Mouse (Mus musculus) liver, adult 2 months (tissue): ENCODE results near the gene Gm28042. TPM values are rescaled to one million over a fixed set of nuclear protein-coding genes. Genes with fewer than 3 reads are reported as not detected.

Source experiments
- DNase-seq: peaks from one replicate; pipeline ENCODE4 v3.0.0-alpha.2; 2011; ENCODE audit warnings: low read depth, low spot score; ENCODE audit errors: extremely low read depth
- H3K27ac ChIP-seq: fragments of 200-500 bp; replicated peaks from 2 replicates; pipeline ENCODE4 v1.5.1; 2012; ENCODE audit warnings: low read depth, mild to moderate bottlenecking, control low read depth, inconsistent platforms, low read length; ENCODE audit not compliant: insufficient read depth
- H3K27me3 ChIP-seq: fragments of 200-500 bp; 2 replicates; pipeline ENCODE4 v1.6.1; 2012; ENCODE audit warnings: mild to moderate bottlenecking, moderate library complexity, low read length, inconsistent platforms; ENCODE audit not compliant: control insufficient read depth, insufficient read depth
- H3K36me3 ChIP-seq: fragments of 200-500 bp; 2 replicates; pipeline ENCODE4 v1.6.1; 2012; ENCODE audit warnings: low read length, inconsistent platforms; ENCODE audit not compliant: control insufficient read depth, insufficient read depth
- H3K4me1 ChIP-seq: fragments of 200-500 bp; 2 replicates; pipeline ENCODE4 v1.6.1; 2011; ENCODE audit warnings: low read length; ENCODE audit not compliant: control insufficient read depth, insufficient read depth
- H3K4me3 ChIP-seq: fragments of 200-500 bp; 2 replicates; pipeline ENCODE4 v1.5.1; 2011; ENCODE audit warnings: low read depth, mild to moderate bottlenecking, control low read depth, low read length, moderate library complexity; ENCODE audit not compliant: insufficient read depth
- H3K79me2 ChIP-seq: fragments of 200-500 bp; 2 replicates; pipeline ENCODE4 v1.6.1; 2012; ENCODE audit warnings: inconsistent platforms, mild to moderate bottlenecking, low read length, moderate library complexity; ENCODE audit not compliant: control insufficient read depth, insufficient read depth
- H3K9ac ChIP-seq: fragments of 200-500 bp; 2 replicates; pipeline ENCODE4 v1.6.1; 2012; ENCODE audit warnings: low read depth, mild to moderate bottlenecking, control low read depth, inconsistent platforms, low read length
- CTCF ChIP-seq: fragments of 200-500 bp; IDR thresholded peaks from 2 replicates; pipeline ENCODE4 v1.5.1; 2011; ENCODE audit warnings: low read depth, low read length, control low read depth
- POLR2A ChIP-seq: fragments of 200-500 bp; IDR thresholded peaks from 2 replicates; pipeline ENCODE4 v1.6.1; 2011; ENCODE audit warnings: low read length, control low read depth; ENCODE audit not compliant: insufficient read depth; ENCODE audit errors: extremely low read depth
- WGBS: fragments of 180-500 bp; shearing (Covaris S2); methylation state at CpG from one replicate; pipeline ENCODE4 v1.1.7; 2018; 5-methylcytosine and 5-hydroxymethylcytosine counted together
- polyA plus RNA-seq: library from polyadenylated mRNA; depleted of rRNA; stranded (reverse); fragments of >200 nt; gene quantifications from 2 replicates; pipeline ENCODE4 v1.2.3, GENCODE M21; 2012
- total RNA-seq: library from RNA; depleted of rRNA; stranded (reverse); fragments of >200 nt; gene quantifications from 2 replicates; pipeline ENCODE4 v1.2.3, GENCODE M21; 2014

The Gm28042 gene
- total and polyA plus RNA-seq, 2 experiments: 0.91 to 1.5 TPM

DNA sequence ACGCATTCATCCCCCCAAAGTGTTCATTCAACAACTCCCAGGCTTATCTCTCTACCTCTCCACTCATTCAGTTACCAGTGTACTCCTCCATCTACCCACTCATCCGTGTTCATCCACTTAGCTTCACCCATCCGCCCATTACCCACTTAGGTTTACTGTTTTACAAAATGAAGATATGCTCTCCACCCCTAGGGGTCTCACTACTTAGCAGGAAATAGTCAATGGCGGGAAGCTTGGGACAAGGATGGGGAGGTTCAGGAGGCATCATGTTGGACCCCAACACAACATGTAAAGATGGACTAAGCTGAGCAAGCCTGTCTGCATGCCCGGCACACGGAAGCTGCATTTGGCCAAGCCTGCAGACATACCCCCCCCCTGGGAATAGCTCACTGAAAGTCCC, 37.3 kb downstream of the Gm28042 start:
- Histone ChIP-seq H3K79me2 (no peaks in the 10 kb centered on the region), H3K27me3 (no peaks in the 10 kb centered on the region), H3K4me1 (no peaks in the 10 kb centered on the region), H3K27ac (no peak overlapping the region), H3K9ac (no peak overlapping the region), H3K4me3 (no peak overlapping the region), H3K36me3 (no peaks in the 10 kb centered on the region)
- WGBS: 81% methylated on average over 6 of the region's 6 CpGs
- no peak for TF ChIP-seq CTCF
- TF ChIP-seq POLR2A: no peak
- no peak for DNase-seq

DNA sequence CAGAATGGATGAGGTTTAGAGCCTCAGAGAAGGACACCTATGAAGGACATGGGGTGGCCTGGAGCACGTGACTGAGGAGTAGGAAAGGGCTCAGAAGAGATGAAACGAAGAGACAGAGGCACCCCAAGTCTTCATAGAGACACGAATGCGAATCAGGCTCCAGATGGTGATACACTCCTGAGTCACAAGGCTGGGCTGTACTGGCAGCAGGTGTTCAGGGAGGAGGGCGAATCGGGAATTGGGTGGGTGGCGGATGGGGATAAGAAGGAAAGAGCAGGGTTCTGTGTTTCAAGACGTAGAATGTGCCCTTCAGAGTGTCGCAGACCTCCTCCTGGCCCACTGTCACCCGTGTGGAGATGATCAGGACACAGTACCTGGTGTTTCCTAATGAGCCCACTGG, 38.0 kb downstream of the Gm28042 start:
- Histone ChIP-seq H3K27me3 (no peaks in the 10 kb centered on the region), H3K9ac (no peak overlapping the region), H3K4me1 (no peaks in the 10 kb centered on the region), H3K27ac (no peak overlapping the region), H3K79me2 (no peaks in the 10 kb centered on the region), H3K4me3 (no peak overlapping the region), H3K36me3 (no peaks in the 10 kb centered on the region)
- no peak for DNase-seq
- TF ChIP-seq CTCF (no peak), POLR2A (no peak)
- 91% methylated on average over 10 of the region's 10 CpGs for WGBS

DNA sequence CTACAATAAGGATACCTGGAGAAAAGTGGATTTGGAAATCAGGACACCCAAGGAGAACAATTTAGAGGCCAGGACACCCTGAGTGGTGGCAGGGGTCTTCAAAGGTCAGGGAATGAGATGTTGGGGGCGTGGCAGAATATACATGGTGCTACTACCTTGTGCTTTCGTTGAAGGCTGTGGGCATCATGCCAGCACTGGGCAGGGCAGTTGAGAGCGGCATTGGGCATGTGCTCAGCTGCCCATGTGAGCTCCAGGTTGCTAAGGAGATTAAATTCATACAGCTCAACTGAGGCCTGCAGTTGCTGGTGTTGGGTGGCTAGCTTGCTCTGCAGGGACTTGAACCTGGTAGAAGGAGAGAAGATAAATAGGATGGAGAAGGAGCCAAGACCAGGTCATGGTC, 38.9 kb downstream of the Gm28042 start:
- Histone ChIP-seq H3K36me3 (no peaks in the 10 kb centered on the region), H3K9ac (no peak overlapping the region), H3K4me1 (no peaks in the 10 kb centered on the region), H3K27me3 (no peaks in the 10 kb centered on the region), H3K79me2 (no peaks in the 10 kb centered on the region), H3K27ac (no peak overlapping the region), H3K4me3 (no peak overlapping the region)
- DNase-seq: no peak
- TF ChIP-seq CTCF (no peak), POLR2A (no peak)
- 68% methylated on average over 3 of the region's 3 CpGs for WGBS

DNA sequence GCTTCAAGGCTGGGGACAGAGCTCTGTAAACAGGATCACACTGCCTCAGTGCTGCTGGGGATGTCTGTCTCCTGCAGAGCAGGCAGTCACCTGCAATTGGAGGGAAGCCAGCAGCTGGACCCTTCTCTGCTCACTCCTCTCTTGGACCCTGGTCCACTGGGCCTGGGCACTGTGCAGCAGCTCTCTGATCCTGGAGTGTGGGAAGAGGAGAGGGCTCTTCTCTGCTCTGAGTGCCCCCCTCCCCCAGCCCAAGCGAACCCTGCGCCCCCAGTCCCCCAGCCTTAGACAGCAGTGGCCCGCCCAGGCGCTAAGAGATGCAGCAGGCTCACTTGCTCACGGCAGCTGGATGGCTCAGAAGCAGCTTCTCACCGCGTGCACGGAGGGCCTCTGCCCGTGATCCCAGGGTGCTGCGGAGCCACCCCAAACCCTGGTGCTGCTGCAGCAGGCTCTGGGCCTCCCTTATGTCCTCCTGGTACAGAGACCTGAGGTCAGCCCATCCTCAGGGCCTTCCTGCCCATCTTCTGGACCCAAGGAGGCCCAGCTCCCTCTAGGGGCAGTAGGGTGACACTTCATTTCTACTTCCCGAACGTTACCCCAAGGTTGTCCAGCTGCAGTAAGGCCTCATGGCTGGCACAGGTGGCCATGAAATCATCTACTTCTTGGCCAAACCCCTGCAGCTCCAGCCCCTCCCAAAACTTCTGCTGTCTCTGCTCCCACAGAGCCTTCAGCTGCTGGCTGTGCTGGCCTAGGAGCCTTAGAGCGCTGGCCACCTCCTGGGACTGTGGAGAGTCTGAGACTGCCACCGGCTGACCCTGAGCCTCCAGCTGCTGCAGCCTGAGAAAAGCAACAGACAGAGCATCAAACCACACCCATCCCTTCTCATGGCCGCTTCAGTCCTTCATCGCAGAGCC, 41.5 kb downstream of the Gm28042 start:
- H3K27ac ChIP-seq: no peak overlapping the region
- H3K4me1 ChIP-seq: no peaks in the 10 kb centered on the region
- 57% methylated on average over 16 of the region's 16 CpGs for WGBS
- H3K9ac ChIP-seq: no peak overlapping the region
- no peak overlapping the region for H3K4me3 ChIP-seq
- no peaks in the 10 kb centered on the region for H3K36me3 ChIP-seq
- no peaks in the 10 kb centered on the region for H3K27me3 ChIP-seq
- TF ChIP-seq CTCF (peak; percentile 86), POLR2A (no peak)
- DNase-seq: peak; percentile 41
- H3K79me2 ChIP-seq: no peaks in the 10 kb centered on the region

DNA sequence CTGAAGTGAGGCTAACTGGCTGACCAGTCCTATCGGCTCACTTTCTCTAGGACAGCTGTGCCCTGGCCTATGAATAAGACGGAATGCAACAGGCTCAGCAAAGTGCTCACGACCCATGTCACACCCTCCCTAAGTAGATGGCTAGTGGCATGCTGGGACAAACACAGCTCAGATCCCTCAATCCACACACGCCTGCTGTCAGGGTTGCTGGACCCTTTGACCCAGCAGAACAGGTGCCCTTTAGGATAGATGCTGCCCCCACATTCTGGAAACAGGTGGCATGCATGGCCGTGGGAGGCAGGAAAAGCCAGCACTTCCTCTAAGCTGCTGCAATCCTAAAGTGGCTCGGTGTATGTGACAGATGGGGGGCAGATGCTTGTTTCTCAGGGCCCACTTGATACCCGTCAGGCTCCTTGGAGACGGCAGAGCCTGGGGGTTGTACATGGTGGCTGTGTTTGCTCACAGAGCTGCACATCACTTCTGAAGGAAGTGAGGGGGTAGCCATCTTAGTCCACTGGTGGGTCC, 42.2 kb downstream of the Gm28042 start:
- Histone ChIP-seq H3K27me3 (no peaks in the 10 kb centered on the region), H3K36me3 (no peaks in the 10 kb centered on the region), H3K79me2 (no peaks in the 10 kb centered on the region), H3K4me3 (no peak overlapping the region), H3K4me1 (no peaks in the 10 kb centered on the region), H3K27ac (no peak overlapping the region), H3K9ac (no peak overlapping the region)
- WGBS: 79% methylated on average over 8 of the region's 8 CpGs
- TF ChIP-seq CTCF: no peak
- no peak for TF ChIP-seq POLR2A
- DNase-seq: no peak

DNA sequence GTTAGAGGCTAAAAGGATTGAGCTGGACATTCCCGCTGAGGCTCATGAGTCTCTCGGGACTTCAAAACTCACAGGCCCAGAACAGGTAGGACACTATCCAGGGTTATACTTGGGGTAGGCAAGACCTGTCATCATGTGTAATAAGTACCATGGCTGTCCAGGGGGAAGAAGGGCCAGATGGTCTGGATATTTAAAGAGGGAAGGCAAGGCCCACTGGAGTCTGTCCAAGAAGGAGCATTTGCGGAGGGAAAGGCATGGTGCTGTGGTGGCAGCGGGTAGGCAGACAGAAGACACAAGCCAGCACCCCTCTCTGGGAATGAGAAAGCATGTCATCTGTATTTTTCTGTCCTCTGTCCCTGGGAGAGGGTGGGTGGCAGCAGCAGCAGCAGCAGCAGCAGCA, 46.8 kb downstream of the Gm28042 start:
- no peaks in the 10 kb centered on the region for H3K4me1 ChIP-seq
- H3K4me3 ChIP-seq: no peak overlapping the region
- H3K36me3 ChIP-seq: no peaks in the 10 kb centered on the region
- H3K9ac ChIP-seq: no peak overlapping the region
- 0 out of 2 replicates have a peak, but pooled peaks cover 5% of the 10 kb centered on the region for H3K27me3 ChIP-seq
- DNase-seq: no peak
- 93% methylated on average over 4 of the region's 4 CpGs for WGBS
- TF ChIP-seq POLR2A (no peak), CTCF (no peak)
- H3K79me2 ChIP-seq: no peaks in the 10 kb centered on the region
- H3K27ac ChIP-seq: no peak overlapping the region
